Mouse (Mus musculus) hindbrain, embryonic 14.5 days (tissue): ENCODE results near the gene Myrfl. TPM values are rescaled to one million over a fixed set of nuclear protein-coding genes. Genes with fewer than 3 reads are reported as not detected.

ENCODE experiments used
- ATAC-seq: fragments of 200-750 bp; cut with Nextera tagmentation; 2 replicates; pipeline ENCODE4 v1.8.0; 2017; ENCODE audit warnings: moderate number of reproducible peaks, mild to moderate bottlenecking, moderate TSS enrichment, moderate library complexity; ENCODE audit not compliant: low FRiP score
- DNase-seq: peaks from one replicate; pipeline ENCODE4 v3.0.0-alpha.2; 2015; ENCODE audit warnings: low spot score
- H3K27ac ChIP-seq: fragments of 300-500 bp; sonication (generic); 2 replicates; pipeline ENCODE4 v1.5.1; 2014; ENCODE audit warnings: mild to moderate bottlenecking, moderate library complexity
- H3K27me3 ChIP-seq: fragments of 300-500 bp; sonication (generic); 2 replicates; pipeline ENCODE4 v1.6.1; 2014; ENCODE audit warnings: mild to moderate bottlenecking, low read length, mixed read lengths; ENCODE audit not compliant: control insufficient read depth, insufficient read depth
- H3K36me3 ChIP-seq: fragments of 300-500 bp; sonication (generic); replicated peaks from 2 replicates; pipeline ENCODE4 v1.6.1; 2014; ENCODE audit not compliant: control insufficient read depth, insufficient read depth
- H3K4me1 ChIP-seq: fragments of 300-500 bp; sonication (generic); replicated peaks from 2 replicates; pipeline ENCODE4 v1.6.1; 2014; ENCODE audit warnings: antibody characterized with exemption, low read length, mixed read lengths; ENCODE audit not compliant: control insufficient read depth, insufficient read depth
- H3K4me2 ChIP-seq: fragments of 300-500 bp; sonication (generic); replicated peaks from 2 replicates; pipeline ENCODE4 v1.6.1; 2014; ENCODE audit warnings: mild to moderate bottlenecking, moderate library complexity
- H3K4me3 ChIP-seq: fragments of 300-500 bp; sonication (generic); replicated peaks from 2 replicates; pipeline ENCODE4 v1.5.1; 2014; ENCODE audit warnings: mild to moderate bottlenecking, low read length
- H3K9ac ChIP-seq: fragments of 300-500 bp; sonication (generic); 2 replicates; pipeline ENCODE4 v1.6.1; 2014
- H3K9me3 ChIP-seq: fragments of 300-500 bp; sonication (generic); 2 replicates; pipeline ENCODE4 v1.6.1; 2016; ENCODE audit warnings: low read length; ENCODE audit not compliant: control insufficient read depth
- whole genome bisulfite sequencing: fragments of 180-500 bp; shearing (Covaris S2); extraction: QIAGEN DNeasy Blood & Tissue Kit; methylation state at CpG from one replicate; pipeline ENCODE4 v1.1.7; 2014; 5-methylcytosine and 5-hydroxymethylcytosine counted together
- polyA plus RNA-seq: library from polyadenylated mRNA; unstranded; fragments of >200 nt; fragmentation: Nextera tagmentation; extraction: Ambion mirVana; gene quantifications from 2 replicates; pipeline ENCODE4 v1.2.1, GENCODE M21; 2014

Myrfl gene
- polyA plus RNA-seq, 1 experiment from 2014 or later, result not detected

DNA sequence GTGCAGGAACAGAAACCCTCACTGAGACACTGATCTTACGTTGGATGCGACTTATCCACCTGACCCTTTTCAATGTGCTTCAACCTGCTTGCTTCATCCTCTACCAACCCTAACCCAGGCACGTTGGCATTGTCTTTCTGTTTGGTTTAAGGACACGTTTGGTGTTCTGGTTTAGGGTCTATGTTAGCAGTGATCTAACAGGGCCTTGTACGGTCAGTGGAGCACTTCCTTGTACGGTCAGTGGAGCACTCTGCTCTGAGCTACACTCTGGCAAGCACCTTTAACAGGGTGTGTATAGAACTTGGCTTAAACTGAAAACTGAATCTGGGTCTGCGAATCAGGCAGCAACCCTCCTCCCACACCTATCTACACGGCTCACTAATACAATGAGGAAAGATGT is 18.6 kb upstream of the Myrfl start:
- no peaks in the 10 kb centered on the region for H3K9me3 ChIP-seq
- H3K4me1 ChIP-seq, result no peaks in the 10 kb centered on the region
- no peaks in the 10 kb centered on the region for H3K27me3 ChIP-seq
- H3K36me3 ChIP-seq, result peaks cover 59% of the 10 kb centered on the region
- ATAC-seq, result no peak
- no peak for DNase-seq
- no peak overlapping the region for H3K27ac ChIP-seq
- no peak overlapping the region for H3K9ac ChIP-seq
- H3K4me3 ChIP-seq, result no peak overlapping the region
- 97% methylated on average over 8 of the region's 8 CpGs for WGBS
- H3K4me2 ChIP-seq, result no peak overlapping the region

DNA sequence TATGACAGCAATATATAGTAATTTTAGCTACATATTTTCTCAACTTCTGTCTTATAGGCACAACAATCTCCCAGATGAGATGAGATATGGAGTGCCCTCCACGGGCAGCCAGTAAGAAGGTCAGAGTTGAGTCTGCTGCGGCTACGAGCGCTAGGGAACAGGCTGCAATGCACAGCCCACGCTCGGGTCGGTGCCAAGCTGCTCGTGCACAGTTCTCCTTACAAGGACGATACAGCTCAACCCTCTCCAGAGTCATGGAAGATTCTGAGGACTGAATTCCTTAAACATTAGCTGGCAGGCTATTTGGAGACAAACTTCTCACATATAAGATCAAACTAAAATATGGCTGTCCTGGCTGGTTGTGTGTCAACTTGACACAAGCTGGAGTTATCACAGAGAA is 17.9 kb upstream of the Myrfl start:
- no peak for ATAC-seq

DNA sequence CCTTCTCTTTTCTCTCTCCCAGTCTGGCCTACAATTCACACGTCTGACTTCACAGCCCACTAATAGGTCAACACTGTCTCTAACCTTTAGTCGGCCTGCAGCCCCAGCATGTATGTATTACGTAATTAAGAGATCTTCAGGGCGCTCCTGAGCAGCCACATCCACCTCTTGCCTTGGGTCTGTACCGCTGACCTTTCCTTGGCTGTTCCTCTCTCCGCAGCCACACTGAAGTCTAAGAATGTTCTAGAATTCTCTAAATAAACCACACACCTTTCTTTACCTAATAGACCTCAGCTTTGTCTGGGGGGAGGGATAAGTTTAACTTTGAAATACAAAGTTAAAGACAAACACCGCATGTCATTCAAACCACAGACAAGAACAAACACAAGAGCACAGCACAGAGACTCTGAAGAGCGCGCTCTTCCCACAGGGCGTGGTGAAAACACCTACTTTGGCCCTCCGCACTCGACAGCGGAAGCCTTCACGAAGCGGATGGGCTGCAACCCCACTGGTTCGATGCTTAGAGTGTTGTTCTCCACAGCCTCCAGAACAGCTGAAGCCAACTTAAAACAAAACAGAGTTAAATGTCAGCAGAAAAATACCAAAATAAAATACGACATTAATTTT is 17.0 kb upstream of the Myrfl start:
- WGBS, result 94% methylated on average over 17 of the region's 17 CpGs
- H3K4me2 ChIP-seq, result no peak overlapping the region
- H3K4me1 ChIP-seq, result no peaks in the 10 kb centered on the region
- H3K9ac ChIP-seq, result no peak overlapping the region
- no peak for ATAC-seq
- H3K36me3 ChIP-seq, result peaks cover 73% of the 10 kb centered on the region
- H3K4me3 ChIP-seq, result no peak overlapping the region
- no peaks in the 10 kb centered on the region for H3K27me3 ChIP-seq
- DNase-seq, result no peak
- no peaks in the 10 kb centered on the region for H3K9me3 ChIP-seq
- no peak overlapping the region for H3K27ac ChIP-seq

More for the DNA sequence above, 17.9 kb upstream of the Myrfl start:
- DNase-seq, result no peak
- H3K4me1 ChIP-seq, result no peaks in the 10 kb centered on the region
- no peak overlapping the region for H3K4me2 ChIP-seq
- 88% methylated on average over 9 of the region's 9 CpGs for WGBS
- no peak overlapping the region for H3K4me3 ChIP-seq
- H3K9me3 ChIP-seq, result no peaks in the 10 kb centered on the region
- no peak overlapping the region for H3K9ac ChIP-seq
- H3K36me3 ChIP-seq, result peaks cover 66% of the 10 kb centered on the region
- H3K27me3 ChIP-seq, result no peaks in the 10 kb centered on the region
- H3K27ac ChIP-seq, result no peak overlapping the region

DNA sequence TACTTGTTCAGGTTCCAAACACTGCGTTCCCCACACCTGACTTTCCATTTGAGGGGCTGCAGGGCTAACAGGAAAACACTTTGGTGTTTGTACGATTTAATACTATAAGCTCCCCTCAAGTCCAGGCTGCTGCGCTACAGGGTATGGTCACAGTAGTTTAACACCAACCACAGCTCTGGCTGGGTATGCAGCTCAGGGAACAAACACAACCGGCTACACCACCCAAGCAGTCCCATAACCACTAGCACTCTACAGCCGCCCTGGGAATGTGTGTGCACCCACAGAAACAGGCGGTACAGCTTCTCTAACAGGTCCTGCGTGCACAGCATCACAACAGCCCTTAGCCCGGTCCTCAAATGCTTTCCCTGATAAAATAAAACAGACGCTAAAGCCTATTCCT is 16.1 kb upstream of the Myrfl start:
- no peak for ATAC-seq
- H3K36me3 ChIP-seq, result peaks cover 79% of the 10 kb centered on the region
- no peak for DNase-seq
- WGBS, result 96% methylated on average over 9 of the region's 9 CpGs
- H3K9me3 ChIP-seq, result no peaks in the 10 kb centered on the region
- no peak overlapping the region for H3K27ac ChIP-seq
- H3K4me2 ChIP-seq, result no peak overlapping the region
- no peaks in the 10 kb centered on the region for H3K4me1 ChIP-seq
- no peak overlapping the region for H3K4me3 ChIP-seq
- H3K9ac ChIP-seq, result no peak overlapping the region
- no peaks in the 10 kb centered on the region for H3K27me3 ChIP-seq

DNA sequence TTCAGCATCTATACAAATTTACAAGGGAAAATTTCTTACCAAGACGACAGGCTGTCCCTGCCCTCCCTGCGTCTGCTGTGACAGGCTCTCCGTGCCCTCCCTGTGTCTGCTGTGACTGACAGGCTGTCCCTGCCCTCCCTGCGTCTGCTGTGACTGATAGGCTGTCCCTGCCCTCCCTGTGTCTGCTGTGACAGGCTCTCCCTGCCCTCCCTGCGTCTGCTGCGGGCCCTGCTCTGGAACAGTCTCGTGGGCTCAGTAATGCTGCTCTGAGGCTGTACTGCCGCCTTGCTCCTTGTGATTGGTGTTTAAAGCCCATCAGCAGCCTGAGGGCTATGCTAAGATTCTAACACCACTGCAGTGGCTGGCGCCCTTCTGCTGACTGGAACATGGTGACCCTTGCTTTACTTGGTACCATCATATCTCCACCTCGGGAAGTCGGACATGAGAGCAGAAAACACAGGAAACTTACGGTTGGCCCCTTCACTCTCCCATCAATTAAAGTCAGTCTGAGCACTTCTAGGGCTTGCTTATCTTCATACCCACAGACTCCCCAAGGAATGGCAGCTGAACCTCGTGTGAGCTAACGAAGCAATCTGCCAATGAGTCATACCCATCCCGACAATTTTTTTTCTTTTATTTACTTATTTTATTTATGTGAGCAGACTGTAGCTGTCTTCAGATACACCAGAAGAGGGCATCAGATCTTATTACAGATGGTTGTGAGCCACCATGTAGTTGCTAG is 12.4 kb upstream of the Myrfl start:
- Histone ChIP-seq H3K4me3 (no peak overlapping the region), H3K27ac (no peak overlapping the region), H3K4me2 (no peak overlapping the region), H3K9me3 (no peaks in the 10 kb centered on the region), H3K36me3 (peaks cover 82% of the 10 kb centered on the region), H3K4me1 (no peaks in the 10 kb centered on the region), H3K9ac (no peak overlapping the region), H3K27me3 (no peaks in the 10 kb centered on the region)
- 72% methylated on average over 15 of the region's 15 CpGs for WGBS
- DNase-seq (no peak), ATAC-seq (no peak)

DNA sequence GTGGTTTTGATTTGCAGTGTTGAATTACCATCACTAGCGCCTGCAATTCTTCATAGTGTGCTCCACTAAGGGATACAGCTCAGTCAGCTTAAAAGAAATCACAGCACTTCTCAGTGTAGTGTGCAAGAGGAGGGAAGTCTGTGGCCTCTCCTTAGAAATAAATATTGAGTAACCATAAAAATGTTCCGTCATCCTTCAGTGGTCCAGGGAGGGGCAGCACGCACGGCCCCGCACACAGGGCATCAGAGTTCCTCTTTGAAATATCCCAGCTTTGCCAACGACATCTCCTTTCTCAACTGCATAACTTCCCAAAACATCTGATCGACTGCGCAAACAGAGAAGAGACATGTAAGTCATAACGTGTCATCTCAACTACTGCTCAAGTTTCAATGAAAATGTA is 10.1 kb upstream of the Myrfl start:
- Histone ChIP-seq H3K4me2 (no peak overlapping the region), H3K27ac (no peak overlapping the region), H3K4me1 (no peaks in the 10 kb centered on the region), H3K9ac (no peak overlapping the region), H3K9me3 (no peaks in the 10 kb centered on the region), H3K36me3 (peaks cover 65% of the 10 kb centered on the region), H3K4me3 (no peak overlapping the region), H3K27me3 (no peaks in the 10 kb centered on the region)
- DNase-seq, result no peak
- WGBS, result 98% methylated on average over 9 of the region's 9 CpGs
- ATAC-seq, result no peak

DNA sequence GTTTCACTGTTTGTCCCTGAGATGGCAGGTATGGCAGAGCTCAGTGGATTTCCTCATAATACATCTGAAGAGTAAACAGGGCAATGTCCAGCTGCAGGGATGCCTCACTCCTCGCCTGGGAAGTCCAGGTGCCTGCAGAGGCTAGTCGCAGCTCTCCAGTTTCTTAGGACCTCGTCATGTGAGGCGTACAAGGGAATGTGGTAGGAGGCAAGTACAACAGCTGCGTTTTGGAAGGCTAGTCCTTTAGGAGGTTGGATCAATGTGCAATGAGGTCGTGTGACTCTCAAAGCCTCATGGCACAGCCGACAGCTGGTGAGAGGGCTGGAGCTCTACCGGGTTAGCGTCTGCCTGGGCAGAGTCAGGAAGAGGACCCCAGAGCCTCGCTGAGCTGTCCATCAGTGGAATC is 7.8 kb upstream of the Myrfl start:
- DNase-seq, result no peak
- no peak overlapping the region for H3K27ac ChIP-seq
- H3K4me2 ChIP-seq, result no peak overlapping the region
- WGBS, result 89% methylated on average over 10 of the region's 10 CpGs
- H3K36me3 ChIP-seq, result peaks cover 46% of the 10 kb centered on the region
- H3K9ac ChIP-seq, result no peak overlapping the region
- no peaks in the 10 kb centered on the region for H3K4me1 ChIP-seq
- no peaks in the 10 kb centered on the region for H3K9me3 ChIP-seq
- no peak for ATAC-seq
- H3K4me3 ChIP-seq, result no peak overlapping the region
- no peaks in the 10 kb centered on the region for H3K27me3 ChIP-seq

DNA sequence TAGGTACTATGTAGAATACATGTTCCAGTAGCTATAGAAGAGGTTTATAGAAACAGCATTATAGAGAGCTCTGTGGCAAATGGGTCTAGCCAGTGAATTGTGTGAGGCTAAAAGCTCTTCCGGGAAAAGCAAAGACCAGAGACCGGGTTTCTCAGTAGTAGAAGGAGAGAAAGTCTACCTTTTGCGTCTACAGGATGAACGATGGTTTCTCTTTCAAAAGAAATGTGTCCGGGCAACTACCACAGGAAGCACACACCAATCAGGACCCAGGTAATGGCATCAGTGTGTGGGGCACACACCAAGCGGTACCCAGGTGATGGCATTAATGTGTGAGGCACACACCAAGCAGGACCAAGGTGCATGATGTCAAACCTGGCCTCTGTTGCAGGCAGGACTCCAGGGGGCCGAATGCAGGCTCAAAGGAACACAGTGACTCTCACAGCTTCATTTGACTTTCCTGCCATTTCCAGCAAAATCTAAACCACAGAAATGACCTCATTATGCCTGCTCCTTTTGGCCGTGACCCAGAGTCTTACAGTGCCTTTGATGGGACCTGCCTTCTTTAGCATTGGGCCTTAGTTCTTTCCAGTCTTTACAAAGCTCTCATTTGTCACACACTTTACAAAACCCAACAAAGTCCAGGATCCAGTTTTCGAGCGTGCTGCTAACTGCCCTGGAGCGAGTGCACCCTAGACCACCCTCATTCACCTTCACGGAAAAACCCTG is 1.4 kb downstream of the Myrfl start:
- ATAC-seq (no peak), DNase-seq (no peak)
- Histone ChIP-seq H3K9ac (no peak overlapping the region), H3K4me3 (no peak overlapping the region), H3K4me2 (no peak overlapping the region), H3K27me3 (no peaks in the 10 kb centered on the region), H3K4me1 (no peaks in the 10 kb centered on the region), H3K9me3 (no peaks in the 10 kb centered on the region), H3K36me3 (no peaks in the 10 kb centered on the region), H3K27ac (no peak overlapping the region)
- WGBS, result 85% methylated on average over 12 of the region's 12 CpGs

DNA sequence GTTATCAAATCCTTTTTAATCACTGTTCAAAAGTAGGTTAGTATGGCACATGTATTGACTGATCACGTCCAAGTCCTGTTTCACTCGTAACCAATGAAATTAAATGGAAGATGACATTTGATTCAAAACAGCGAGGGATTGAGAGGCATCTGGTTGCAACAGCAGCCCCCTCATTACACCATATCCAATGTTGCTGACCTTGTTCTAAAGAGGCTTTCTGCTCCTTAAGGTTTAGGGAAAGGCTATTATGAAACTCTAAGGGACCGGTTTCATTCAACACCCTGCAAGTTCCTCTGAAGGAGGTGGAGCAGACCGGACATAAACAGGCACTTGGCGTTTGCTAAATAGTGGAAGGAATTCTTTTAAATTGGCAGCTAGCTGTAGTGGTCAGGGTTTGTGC is 2.2 kb downstream of the Myrfl start:
- Histone ChIP-seq H3K27ac (no peak overlapping the region), H3K9ac (no peak overlapping the region), H3K36me3 (no peaks in the 10 kb centered on the region), H3K4me2 (no peak overlapping the region), H3K27me3 (no peaks in the 10 kb centered on the region), H3K4me1 (no peaks in the 10 kb centered on the region), H3K9me3 (no peaks in the 10 kb centered on the region), H3K4me3 (no peak overlapping the region)
- DNase-seq (no peak), ATAC-seq (no peak)
- 83% methylated on average over 6 of the region's 6 CpGs for WGBS
